Mouse (Mus musculus) midbrain, embryonic 11.5 days (tissue): ENCODE results near the gene Coro1b. TPM values are rescaled to one million over a fixed set of nuclear protein-coding genes. Genes with fewer than 3 reads are reported as not detected.

Experiments used
- ATAC-seq: fragments of 200-750 bp; cut with Nextera tagmentation; 2 replicates; pipeline ENCODE4 v1.8.0; 2017; ENCODE audit warnings: moderate TSS enrichment, moderate library complexity; ENCODE audit not compliant: low FRiP score
- DNase-seq: peaks from one replicate; pipeline ENCODE4 v3.0.0; 2015; ENCODE audit warnings: low spot score; ENCODE audit errors: missing footprints
- H3K27ac ChIP-seq: fragments of 300-500 bp; sonication (generic); 2 replicates; pipeline ENCODE4 v1.5.1; 2014; ENCODE audit warnings: low read depth, low read length
- H3K27me3 ChIP-seq: fragments of 300-500 bp; sonication (generic); 2 replicates; pipeline ENCODE4 v1.6.1; 2014; ENCODE audit warnings: mild to moderate bottlenecking, low read length, moderate library complexity, mixed read lengths; ENCODE audit not compliant: control insufficient read depth, insufficient read depth
- H3K36me3 ChIP-seq: fragments of 300-500 bp; sonication (generic); 2 replicates; pipeline ENCODE4 v1.6.1; 2014; ENCODE audit warnings: mild to moderate bottlenecking, low read length, moderate library complexity, mixed read lengths; ENCODE audit not compliant: control insufficient read depth, insufficient read depth
- H3K4me1 ChIP-seq: fragments of 300-500 bp; sonication (generic); 2 replicates; pipeline ENCODE4 v1.6.1; 2014; ENCODE audit warnings: low read length; ENCODE audit not compliant: control insufficient read depth, insufficient read depth
- H3K4me2 ChIP-seq: fragments of 300-500 bp; sonication (generic); 2 replicates; pipeline ENCODE4 v1.6.1; 2014; ENCODE audit warnings: mild to moderate bottlenecking, moderate library complexity
- H3K4me3 ChIP-seq: fragments of 300-500 bp; sonication (generic); 2 replicates; pipeline ENCODE4 v1.5.1; 2014; ENCODE audit warnings: low read depth, low read length
- H3K9ac ChIP-seq: fragments of 300-500 bp; sonication (generic); 2 replicates; pipeline ENCODE4 v1.6.1; 2014; ENCODE audit warnings: low read length
- H3K9me3 ChIP-seq: fragments of 300-500 bp; sonication (generic); 2 replicates; pipeline ENCODE4 v1.6.1; 2016; ENCODE audit warnings: low read length; ENCODE audit not compliant: control insufficient read depth
- WGBS: fragments of 180-500 bp; shearing (Covaris S2); extraction: QIAGEN DNeasy Blood & Tissue Kit; methylation state at CpG from one replicate; pipeline ENCODE4 v1.1.7; 2014; 5-methylcytosine and 5-hydroxymethylcytosine counted together
- polyA plus RNA-seq: library from polyadenylated mRNA; unstranded; fragments of >200 nt; fragmentation: Nextera tagmentation; extraction: Ambion mirVana; gene quantifications from 2 replicates; pipeline ENCODE4 v1.2.1, GENCODE M21; 2014

Coro1b gene
- polyA plus RNA-seq, 1 experiment from 2014 or later: 127 TPM

GRCm38 (mm10) chr19:4150567-4151487 lies 2.4 kb downstream of the Coro1b start:
- WGBS: 90% methylated on average over 22 of the region's 22 CpGs
- H3K4me1 ChIP-seq: peaks cover 14% of the 10 kb centered on the region
- no peak overlapping the region for H3K27ac ChIP-seq
- peaks cover 10% of the 10 kb centered on the region for H3K36me3 ChIP-seq
- no peaks in the 10 kb centered on the region for H3K27me3 ChIP-seq
- no peak for ATAC-seq
- H3K9me3 ChIP-seq: no peaks in the 10 kb centered on the region
- DNase-seq: no peak
- no peak overlapping the region for H3K4me2 ChIP-seq
- H3K4me3 ChIP-seq: no peak overlapping the region
- H3K9ac ChIP-seq: no peak overlapping the region

- no peaks in the 10 kb centered on the region for H3K27me3 ChIP-seq
- ATAC-seq: no peak
- DNase-seq: no peak
- H3K9ac ChIP-seq: no peak overlapping the region
- H3K4me2 ChIP-seq: no peak overlapping the region
- H3K27ac ChIP-seq: no peak overlapping the region
- WGBS: 76% methylated on average over 5 of the region's 5 CpGs
- H3K4me1 ChIP-seq: peaks cover 14% of the 10 kb centered on the region
- no peaks in the 10 kb centered on the region for H3K9me3 ChIP-seq
- H3K36me3 ChIP-seq: peaks cover 13% of the 10 kb centered on the region
- H3K4me3 ChIP-seq: no peak overlapping the region
Observed at GRCm38 (mm10) chr19:4151488-4151860, 3.1 kb downstream of the Coro1b start.

DNA sequence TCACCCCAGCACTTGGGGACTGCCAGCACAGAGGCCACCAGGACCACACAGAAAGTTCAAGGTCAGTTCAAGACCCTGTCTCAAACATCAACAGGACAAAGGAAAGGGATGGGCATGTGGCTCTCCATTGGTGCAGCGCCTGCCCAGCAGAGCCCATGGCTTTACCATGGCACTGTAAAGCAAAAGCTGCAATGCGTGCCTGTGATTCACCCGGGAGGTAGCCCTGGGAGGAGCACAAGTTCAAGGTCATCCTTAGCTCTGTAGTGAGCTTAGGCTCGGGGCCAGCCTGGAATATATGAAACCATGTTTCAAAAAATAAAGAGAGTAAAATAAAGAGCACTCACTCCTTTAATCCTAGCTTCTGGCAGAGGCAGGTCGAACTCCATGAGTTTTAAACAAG lies 3.5 kb downstream of the Coro1b start:
- no peaks in the 10 kb centered on the region for H3K9me3 ChIP-seq
- no peak overlapping the region for H3K27ac ChIP-seq
- no peaks in the 10 kb centered on the region for H3K27me3 ChIP-seq
- WGBS: 89% methylated on average over 5 of the region's 5 CpGs
- H3K4me2 ChIP-seq: no peak overlapping the region
- no peak for DNase-seq
- peaks cover 15% of the 10 kb centered on the region for H3K36me3 ChIP-seq
- H3K4me3 ChIP-seq: no peak overlapping the region
- H3K4me1 ChIP-seq: peaks cover 14% of the 10 kb centered on the region
- ATAC-seq: no peak
- H3K9ac ChIP-seq: no peak overlapping the region

DNA sequence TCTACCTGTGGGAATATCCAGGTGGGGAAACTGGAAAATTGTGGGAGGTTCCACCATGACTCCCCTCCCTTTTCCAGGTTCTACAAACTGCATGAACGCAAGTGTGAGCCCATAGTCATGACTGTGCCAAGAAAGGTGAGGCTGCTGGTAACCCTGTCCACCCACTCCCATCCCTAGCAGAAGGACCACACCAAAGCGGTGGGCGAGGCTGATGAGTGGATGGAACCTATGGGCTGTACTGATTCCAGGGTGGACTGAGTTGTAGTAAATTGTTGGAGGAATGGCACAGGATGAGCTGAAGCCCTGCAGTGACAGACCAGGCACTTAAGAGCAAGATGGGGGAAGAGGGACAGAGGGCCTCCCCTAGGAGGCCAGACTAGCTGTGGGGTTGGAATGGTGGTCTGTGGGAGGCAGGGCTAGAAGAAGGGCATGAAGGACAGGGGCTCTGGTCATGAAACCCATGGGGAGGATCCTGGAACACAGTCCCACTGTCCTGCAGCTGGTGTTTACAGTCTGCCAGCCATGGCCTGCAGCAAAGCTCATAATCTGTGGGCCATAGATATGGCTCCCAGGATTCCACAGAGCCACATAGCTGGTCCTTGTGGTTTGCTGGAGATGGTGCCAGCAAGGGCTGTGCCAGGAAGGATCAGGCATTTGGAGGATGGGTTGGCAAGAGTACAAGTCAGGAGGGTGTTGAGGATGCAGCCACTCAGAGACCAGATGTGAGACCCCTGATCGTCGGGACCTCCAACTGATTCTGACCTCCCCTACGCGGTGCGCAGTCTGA lies 4.2 kb downstream of the Coro1b start:
- no peak overlapping the region for H3K9ac ChIP-seq
- no peaks in the 10 kb centered on the region for H3K27me3 ChIP-seq
- peaks cover 12% of the 10 kb centered on the region for H3K4me1 ChIP-seq
- WGBS: 88% methylated on average over 8 of the region's 8 CpGs
- no peak for DNase-seq
- ATAC-seq: no peak
- no peak overlapping the region for H3K27ac ChIP-seq
- H3K4me3 ChIP-seq: no peak overlapping the region
- H3K36me3 ChIP-seq: peaks cover 20% of the 10 kb centered on the region
- H3K4me2 ChIP-seq: no peak overlapping the region
- no peaks in the 10 kb centered on the region for H3K9me3 ChIP-seq

GRCm38 (mm10) chr19:4153232-4153654 lies 4.8 kb downstream of the Coro1b start, which contains the start of gene Ptprcap:
TSS of gene Ptprcap (plus strand) at chr19:4153604.
- Histone ChIP-seq H3K4me3 (no peak within 1 kb of the TSS), H3K9ac (no peak within 1 kb of the TSS), H3K4me2 (no peak within 1 kb of the TSS), H3K36me3 (peaks cover 24% of the 10 kb centered on the region), H3K27ac (no peak within 1 kb of the TSS), H3K9me3 (no peaks in the 10 kb centered on the region), H3K27me3 (no peaks in the 10 kb centered on the region), H3K4me1 (peaks cover 7% of the 10 kb centered on the region)
- DNase-seq: no peak
- no peak for ATAC-seq
- 74% methylated on average over 11 of the region's 11 CpGs for WGBS

DNA sequence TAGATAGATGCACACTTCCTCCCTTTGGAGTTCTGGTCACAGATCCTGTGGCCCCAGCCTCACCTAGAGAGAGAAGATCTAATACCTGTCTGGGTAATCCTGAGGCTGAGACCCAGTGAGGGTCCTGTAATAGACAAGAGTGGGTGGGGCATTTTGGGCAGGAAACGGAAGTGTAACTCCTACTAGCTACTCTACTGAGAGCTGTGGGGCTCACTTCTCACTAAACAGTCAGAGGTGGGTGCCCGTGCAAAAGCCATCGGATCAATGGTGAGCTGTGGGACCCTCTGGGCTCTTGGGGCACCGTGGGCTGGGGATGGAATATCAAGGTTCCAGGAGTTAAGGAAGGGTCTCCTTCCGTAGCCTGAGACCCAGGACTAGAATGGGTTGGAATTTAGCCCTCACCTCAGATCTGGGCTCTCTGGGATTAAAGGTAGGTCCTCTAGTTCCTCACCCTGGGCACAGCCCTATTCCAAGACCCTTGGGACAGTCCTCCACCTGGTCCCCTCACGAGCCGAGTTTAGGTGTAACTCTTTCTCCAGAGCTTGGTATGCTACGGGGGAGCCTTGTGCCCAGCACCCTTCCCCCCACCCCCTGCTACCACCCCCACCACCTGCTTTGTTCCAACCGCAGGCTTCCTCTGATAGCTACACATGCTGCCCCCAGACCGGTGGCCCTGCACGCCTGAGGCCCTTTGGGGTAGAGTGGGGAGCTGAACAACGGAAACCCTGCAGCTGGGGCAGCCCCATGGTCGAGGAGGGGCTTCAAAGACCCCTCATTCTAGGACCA lies 6.2 kb downstream of the Coro1b start:
- 88% methylated on average over 13 of the region's 13 CpGs for WGBS
- Histone ChIP-seq H3K4me2 (no peak overlapping the region), H3K9ac (no peak overlapping the region), H3K27ac (no peak overlapping the region), H3K9me3 (no peaks in the 10 kb centered on the region), H3K4me1 (no peaks in the 10 kb centered on the region), H3K27me3 (no peaks in the 10 kb centered on the region), H3K4me3 (no peak overlapping the region), H3K36me3 (peaks cover 33% of the 10 kb centered on the region)
- DNase-seq (no peak), ATAC-seq (no peak)

DNA sequence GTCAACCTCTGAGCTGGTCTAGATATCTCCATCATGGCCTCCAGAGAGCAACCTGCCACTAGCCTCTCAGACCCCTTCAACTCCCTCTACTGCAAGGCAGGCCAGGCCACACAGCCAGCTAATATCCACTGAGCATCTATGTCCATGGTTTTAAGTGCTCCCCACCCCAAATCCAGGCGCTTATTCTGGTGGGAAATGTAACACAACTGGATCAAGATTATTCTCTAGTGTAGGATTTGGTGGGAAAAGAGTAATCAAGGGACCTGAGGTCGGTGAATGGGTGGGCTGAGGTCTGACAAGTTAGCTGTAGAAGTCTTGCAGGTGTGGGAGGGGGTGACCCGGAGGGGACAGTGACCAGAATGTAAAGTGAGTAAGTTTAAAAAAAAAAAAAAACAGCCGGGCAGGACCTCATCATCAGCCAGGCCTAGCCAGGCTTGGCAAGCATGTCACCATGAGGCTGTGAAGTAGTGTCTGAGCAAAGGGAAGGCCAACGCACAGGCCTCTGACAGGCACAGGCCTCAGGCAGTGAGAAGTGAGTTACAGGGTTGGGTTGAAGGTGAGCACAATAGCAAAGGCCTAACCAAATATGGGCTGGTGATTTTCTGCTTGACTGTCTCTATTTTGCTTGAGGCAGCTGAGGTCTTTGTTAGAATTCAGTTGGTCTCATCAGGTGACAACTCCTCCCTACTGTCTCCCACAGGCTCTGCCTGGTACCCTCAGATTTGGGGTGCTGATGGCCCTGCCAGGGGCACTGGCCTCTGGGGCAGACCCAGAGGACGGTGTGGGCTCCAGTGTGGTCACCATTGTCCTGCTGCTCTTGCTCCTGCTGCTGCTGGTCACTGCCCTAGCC lies 7.0 kb downstream of the Coro1b start:
- Histone ChIP-seq H3K27me3 (no peaks in the 10 kb centered on the region), H3K4me3 (no peak overlapping the region), H3K9ac (no peak overlapping the region), H3K9me3 (no peaks in the 10 kb centered on the region), H3K4me2 (no peak overlapping the region), H3K27ac (no peak overlapping the region; the same call in 1 of the 2 replicates), H3K4me1 (no peaks in the 10 kb centered on the region), H3K36me3 (peaks cover 30% of the 10 kb centered on the region)
- ATAC-seq (no peak), DNase-seq (no peak)
- WGBS: 78% methylated on average over 6 of the region's 6 CpGs

- H3K9me3 ChIP-seq: no peaks in the 10 kb centered on the region
- DNase-seq: no peak
- H3K36me3 ChIP-seq: peaks cover 27% of the 10 kb centered on the region; the same call in 1 of the 2 replicates
- H3K27ac ChIP-seq: no peak overlapping the region; the same call in 1 of the 2 replicates
- H3K4me3 ChIP-seq: no peak overlapping the region
- H3K4me2 ChIP-seq: no peak overlapping the region
- WGBS: 69% methylated on average over 20 of the region's 20 CpGs
- ATAC-seq: no peak
- no peaks in the 10 kb centered on the region for H3K27me3 ChIP-seq
- H3K9ac ChIP-seq: no peak overlapping the region
- H3K4me1 ChIP-seq: no peaks in the 10 kb centered on the region
Observed at GRCm38 (mm10) chr19:4156073-4156579, 7.7 kb downstream of the Coro1b start.
